25 mouse cellular contexts compared by ENCODE assay signal in genomic region chr5:57418216-57418615, GRCm38 (mm10).
"Had no signal": no experiment of that assay in that cellular context is flagged by ENCODE, and none has a peak within 500 bp of the region (broad histone marks: within the 10 kb centered on the region; RNA-seq: fewer than 3 reads in every experiment).

No protein-coding gene starts in this region.

- DNase-seq: kidney, postnatal 10 days; kidney, postnatal 36 days; layer of hippocampus, postnatal 36 days; liver; lung, adult 18-20 months; lung, postnatal 10 days; lung, postnatal 36 days; midbrain, embryonic 14.5 days; right cerebral cortex, adult 18-20 months; right cerebral cortex, postnatal 14 days; right cerebral cortex, postnatal 4 days; thymus, adult 2 months; thymus, postnatal 14 days; thymus, postnatal 4 days had no signal

- H3K36me3 ChIP-seq: kidney, embryonic 15.5 days; limb, embryonic 10.5 days; limb, embryonic 13.5 days; liver, embryonic 12.5 days; liver, embryonic 15.5 days; lung, embryonic 15.5 days; midbrain, embryonic 10.5 days; neural tube, embryonic 12.5 days; neural tube, embryonic 15.5 days had no signal

- H3K27me3 ChIP-seq: kidney, embryonic 15.5 days; limb, embryonic 13.5 days; liver, embryonic 12.5 days; liver, embryonic 15.5 days; lung, embryonic 15.5 days; megakaryocyte, embryonic 14.5 days; neural tube, embryonic 12.5 days; neural tube, embryonic 15.5 days had no signal

- ATAC-seq: liver, embryonic 12.5 days had no signal

- H3K9me3 ChIP-seq: kidney, embryonic 15.5 days; limb, embryonic 10.5 days; limb, embryonic 13.5 days; liver, embryonic 12.5 days; liver, embryonic 15.5 days; lung, embryonic 15.5 days; megakaryocyte, embryonic 14.5 days; midbrain, embryonic 10.5 days; neural tube, embryonic 12.5 days; neural tube, embryonic 15.5 days had no signal

- H3K4me1 ChIP-seq: kidney, embryonic 15.5 days; limb, embryonic 10.5 days; limb, embryonic 13.5 days; liver, embryonic 12.5 days; liver, embryonic 15.5 days; lung, embryonic 15.5 days; megakaryocyte, embryonic 14.5 days; midbrain, embryonic 10.5 days; neural tube, embryonic 12.5 days; neural tube, embryonic 15.5 days had no signal

- H3K9ac ChIP-seq: kidney, embryonic 15.5 days; limb, embryonic 13.5 days; liver, embryonic 12.5 days; liver, embryonic 15.5 days; lung, embryonic 15.5 days; neural tube, embryonic 12.5 days; neural tube, embryonic 15.5 days had no signal

- H3K4me3 ChIP-seq: kidney, embryonic 15.5 days; limb, embryonic 10.5 days; limb, embryonic 13.5 days; liver, embryonic 12.5 days; liver, embryonic 15.5 days; lung, embryonic 15.5 days; megakaryocyte, embryonic 14.5 days; midbrain, embryonic 10.5 days; neural tube, embryonic 12.5 days; neural tube, embryonic 15.5 days had no signal

- H3K27ac ChIP-seq: kidney, embryonic 15.5 days; limb, embryonic 10.5 days; limb, embryonic 13.5 days; liver, embryonic 12.5 days; liver, embryonic 15.5 days; lung, embryonic 15.5 days; midbrain, embryonic 10.5 days; neural tube, embryonic 12.5 days; neural tube, embryonic 15.5 days; stomach, postnatal 0 days had no signal

- H3K4me2 ChIP-seq: kidney, embryonic 15.5 days; limb, embryonic 13.5 days; liver, embryonic 12.5 days; liver, embryonic 15.5 days; lung, embryonic 15.5 days; neural tube, embryonic 12.5 days; neural tube, embryonic 15.5 days had no signal
